11 mouse cellular contexts compared by ENCODE assay signal in genomic region chr6:127877026-127877425, GRCm38 (mm10). TPM values are rescaled to one million over a fixed set of nuclear protein-coding genes. Genes with fewer than 3 reads are reported as not detected.
DNase-seq lines count a peak whose midpoint lies in the region; ATAC-seq and TF ChIP-seq lines count a peak whose summit lies in the region.
"Had no signal": no experiment of that assay in that cellular context is flagged by ENCODE, and none has a peak within 500 bp of the region (broad histone marks: within the 10 kb centered on the region; RNA-seq: fewer than 3 reads in every experiment).

No protein-coding gene starts in this region.

- H3K4me3 ChIP-seq in forebrain, postnatal 0 days (ENCODE audit: low read depth, low read length): no peak overlapping the region
- H3K4me3 ChIP-seq in forebrain, embryonic 12.5 days (replicated peaks): no peak overlapping the region
- no peak overlapping the region for H3K4me3 ChIP-seq in embryonic fibroblast, embryonic 13.5 days (ENCODE audit: insufficient read depth, low read length)
- no peak overlapping the region for H3K4me3 ChIP-seq in limb, embryonic 14.5 days (replicated peaks; ENCODE audit: low read length)
- H3K4me3 ChIP-seq: hindbrain, embryonic 13.5 days; liver, embryonic 13.5 days had no signal

- peaks cover 5% of the 10 kb centered on the region; the same call in 1 of the 2 replicates for H3K9me3 ChIP-seq in forebrain, postnatal 0 days (ENCODE audit: low read length)
- peaks cover 5% of the 10 kb centered on the region; the same call in 1 of the 2 replicates for H3K9me3 ChIP-seq in forebrain, embryonic 12.5 days
- H3K9me3 ChIP-seq in limb, embryonic 14.5 days (ENCODE audit: control insufficient read depth, low read length): peaks cover 6% of the 10 kb centered on the region; the same call in 1 of the 2 replicates

- WGBS in forebrain, postnatal 0 days: 63% methylated on average over 12 of the region's 12 CpGs
- WGBS in forebrain, embryonic 12.5 days: 87% methylated on average over 12 of the region's 12 CpGs
- WGBS in limb, embryonic 14.5 days: 44% methylated on average over 12 of the region's 12 CpGs

- no peaks in the 10 kb centered on the region for H3K27me3 ChIP-seq in forebrain, postnatal 0 days (ENCODE audit: insufficient read depth, low read length)
- H3K27me3 ChIP-seq in forebrain, embryonic 12.5 days: no peaks in the 10 kb centered on the region
- no peaks in the 10 kb centered on the region for H3K27me3 ChIP-seq in limb, embryonic 14.5 days (ENCODE audit: control insufficient read depth, insufficient read depth, low read length)
- H3K27me3 ChIP-seq: hindbrain, embryonic 13.5 days; liver, embryonic 13.5 days had no signal

- TF ChIP-seq POLR2A in embryonic fibroblast, embryonic 13.5 days (IDR thresholded peaks at IDR 0.05; ENCODE audit: low read depth, low read length): 0 out of 2 replicates have a peak, but pooled peaks have one; percentile 11
- no peak for TF ChIP-seq POLR2A in limb, embryonic 14.5 days (IDR thresholded peaks at IDR 0.05; ENCODE audit: borderline replicate concordance, extremely low read depth, insufficient read depth, insufficient read length)

- peak; percentile 34; the same call in 1 of the 2 replicates for ATAC-seq in forebrain, postnatal 0 days
- no peak for ATAC-seq in forebrain, embryonic 12.5 days (ENCODE audit: low FRiP score)
- ATAC-seq in limb, embryonic 14.5 days (ENCODE audit: low FRiP score, low read depth): peak; percentile 64
- ATAC-seq in inflammation-experienced regulatory T-cells, adult 6 months: no peak

- H3K4me2 ChIP-seq in forebrain, postnatal 0 days (ENCODE audit: low read depth): no peak overlapping the region
- no peak overlapping the region for H3K4me2 ChIP-seq in forebrain, embryonic 12.5 days
- no peak overlapping the region for H3K4me2 ChIP-seq in limb, embryonic 14.5 days (replicated peaks; ENCODE audit: low read depth, low read length, severe bottlenecking)
- H3K4me2 ChIP-seq: hindbrain, embryonic 13.5 days; liver, embryonic 13.5 days had no signal

- TF ChIP-seq CTCF in forebrain, postnatal 0 days (IDR thresholded peaks at IDR 0.05; ENCODE audit: low read depth): no peak
- TF ChIP-seq CTCF in embryonic fibroblast, embryonic 13.5 days (IDR thresholded peaks at IDR 0.05; ENCODE audit: borderline replicate concordance, insufficient read depth, low read length): no peak

- H3K36me3 ChIP-seq in forebrain, postnatal 0 days (ENCODE audit: insufficient read depth): no peaks in the 10 kb centered on the region
- H3K36me3 ChIP-seq in forebrain, embryonic 12.5 days (replicated peaks): no peaks in the 10 kb centered on the region
- H3K36me3 ChIP-seq in limb, embryonic 14.5 days (ENCODE audit: control insufficient read depth, insufficient read depth, low read length): no peaks in the 10 kb centered on the region
- H3K36me3 ChIP-seq: hindbrain, embryonic 13.5 days; liver, embryonic 13.5 days had no signal

- H3K4me1 ChIP-seq in forebrain, postnatal 0 days (ENCODE audit: insufficient read depth): no peaks in the 10 kb centered on the region
- H3K4me1 ChIP-seq in forebrain, embryonic 12.5 days: no peaks in the 10 kb centered on the region
- H3K4me1 ChIP-seq in embryonic fibroblast, embryonic 13.5 days (ENCODE audit: control insufficient read depth, insufficient read depth, low read length): no peaks in the 10 kb centered on the region
- peaks cover 28% of the 10 kb centered on the region for H3K4me1 ChIP-seq in limb, embryonic 14.5 days (ENCODE audit: control insufficient read depth, insufficient read depth, low read length)
- H3K4me1 ChIP-seq: hindbrain, embryonic 13.5 days; liver, embryonic 13.5 days had no signal

- no peak overlapping the region for H3K27ac ChIP-seq in forebrain, postnatal 0 days (ENCODE audit: low read depth, low read length)
- no peak overlapping the region for H3K27ac ChIP-seq in forebrain, embryonic 12.5 days
- peak overlapping the region; percentile 29 for H3K27ac ChIP-seq in embryonic fibroblast, embryonic 13.5 days (ENCODE audit: insufficient read depth, low read length)
- peak overlapping the region; percentile 15; the same call in 1 of the 2 replicates for H3K27ac ChIP-seq in limb, embryonic 14.5 days (replicated peaks; ENCODE audit: low read depth, low read length)
- H3K27ac ChIP-seq: hindbrain, embryonic 13.5 days; liver, embryonic 13.5 days had no signal

- H3K9ac ChIP-seq in forebrain, postnatal 0 days: no peak overlapping the region
- no peak overlapping the region for H3K9ac ChIP-seq in forebrain, embryonic 12.5 days
- no peak overlapping the region for H3K9ac ChIP-seq in limb, embryonic 14.5 days (ENCODE audit: low read depth, low read length, severe bottlenecking)
- H3K9ac ChIP-seq: hindbrain, embryonic 13.5 days; liver, embryonic 13.5 days had no signal

- DNase-seq in forebrain, postnatal 0 days: no peak
- DNase-seq in lung, postnatal 10 days: peak; percentile 54
- DNase-seq in lung, postnatal 25 days (ENCODE audit: low spot score): no peak
- peak; percentile 70 for DNase-seq in limb, embryonic 14.5 days (ENCODE audit: low spot score)
- DNase-seq in spleen, postnatal 4 days (ENCODE audit: low spot score in 2 of 2): no peak
- DNase-seq: liver, embryonic 13.5 days had no signal

RNA-seq across cellular contexts. Expression of gene Tspan11, which starts 10.4 kb away (rescaled TPM):
- total RNA-seq in forebrain, postnatal 0 days (2014; rRNA removed): 5.9 and 6.4 TPM in 2 replicates
- 6.8 and 7.6 TPM in 2 replicates for polyA plus RNA-seq in forebrain, postnatal 0 days (2015; fragmentation: Nextera tagmentation; extraction: Ambion mirVana)
- polyA plus RNA-seq in forebrain, embryonic 12.5 days (2016; fragmentation: Nextera tagmentation; extraction: Ambion mirVana): 11.9 and 13.0 TPM in 2 replicates
- polyA plus RNA-seq in embryonic fibroblast, embryonic 13.5 days (2011; ENCODE audit: insufficient read length, low read depth, missing spikeins): 12.8 and 17.9 TPM in 2 replicates
- 18.5 and 20.1 TPM in 2 replicates for polyA plus RNA-seq in limb, embryonic 14.5 days (2012; rRNA removed)
- 19.8 and 25.2 TPM in 2 replicates for polyA plus RNA-seq in limb, embryonic 14.5 days (2014; fragmentation: Nextera tagmentation; extraction: Ambion mirVana)
- polyA plus RNA-seq in inflammation-experienced regulatory T-cells, adult 6 months (2017; shearing (Covaris generic)): not detected
- total RNA-seq: common myeloid progenitor, adult 5-6 weeks had no signal

Comparison
In these comparisons a context has a peak if more than half of its experiments do, and no peak if none do; other contexts are left out.
1. ATAC-seq: peak in forebrain, postnatal 0 days (single experiment) and limb, embryonic 14.5 days (single experiment); none in forebrain, embryonic 12.5 days (single experiment) and inflammation-experienced regulatory T-cells, adult 6 months (single experiment).
2. DNase-seq: peak in lung, postnatal 10 days (single experiment) and limb, embryonic 14.5 days (single experiment); none in forebrain, postnatal 0 days (single experiment), lung, postnatal 25 days (single experiment) and spleen, postnatal 4 days (0 of 2).
3. H3K27ac ChIP-seq: peak in embryonic fibroblast, embryonic 13.5 days (single experiment) and limb, embryonic 14.5 days (single experiment); none in forebrain, postnatal 0 days (single experiment) and forebrain, embryonic 12.5 days (single experiment).